Mouse (Mus musculus): ENCODE measurements at regions not wholly inside any gene's neighbourhood (a gene's known extent, or its start where the extent isn't known, plus 50 kb on each side); places are given as distances from the start of the nearest gene placed in this dataset.

GRCm38 (mm10) chr4:131316041-131316440, 371.9 kb downstream of the Matn1 start:
- TF ChIP-seq CTCF (IDR thresholded peaks at IDR 0.05; ENCODE audit: low read depth, low read length) (no peak), POLR2A (IDR thresholded peaks at IDR 0.05; ENCODE audit: insufficient read depth, low read length) (no peak)

All from ES-Bruce4 (cell line).